ENCODE assay signal across 17 mouse cellular contexts in the genomic region with DNA sequence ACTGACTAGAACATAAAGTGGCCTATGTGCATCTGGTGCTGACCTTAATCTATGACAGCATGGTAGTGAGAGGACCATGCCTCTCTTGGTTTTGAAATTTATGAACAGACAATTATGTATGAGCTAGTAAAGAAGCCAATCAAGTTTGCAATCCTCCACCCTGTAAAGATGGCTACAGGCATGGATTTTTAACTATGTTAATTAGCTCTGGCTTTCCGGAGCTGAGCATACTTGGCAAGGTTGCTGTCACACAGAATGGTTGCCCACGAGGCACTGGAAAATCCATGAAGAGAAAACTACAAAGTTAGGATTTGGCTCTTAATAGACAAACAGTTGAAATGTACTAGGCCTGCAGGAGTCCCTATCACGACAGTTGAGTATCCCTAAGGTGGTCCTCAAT.
"Had no signal": no experiment of that assay in that cellular context is flagged by ENCODE, and none has a peak within 500 bp of the region (broad histone marks: within the 10 kb centered on the region; RNA-seq: fewer than 3 reads in every experiment).

No protein-coding gene starts in this region.

- DNase-seq: lung, adult 18-20 months; lung, embryonic 14.5 days; lung, postnatal 10 days; lung, postnatal 4 days; retina, postnatal 1 day; right cerebral cortex, adult 18-20 months; right cerebral cortex, postnatal 25 days; right cerebral cortex, postnatal 4 days; spleen, adult 18-20 months; thymus, adult 18-20 months; thymus, postnatal 14 days; thymus, postnatal 36 days had no signal

- H3K9me3 ChIP-seq: midbrain, embryonic 13.5 days; neural tube, embryonic 13.5 days; neural tube, embryonic 15.5 days had no signal

- H3K36me3 ChIP-seq: midbrain, embryonic 13.5 days; neural tube, embryonic 13.5 days had no signal

- H3K4me3 ChIP-seq: midbrain, embryonic 13.5 days; myocyte; neural tube, embryonic 13.5 days; neural tube, embryonic 15.5 days had no signal

- ATAC-seq: midbrain, embryonic 13.5 days had no signal

- H3K4me2 ChIP-seq: lung, embryonic 14.5 days; midbrain, embryonic 11.5 days; midbrain, embryonic 13.5 days; neural tube, embryonic 13.5 days; neural tube, embryonic 15.5 days had no signal

- H3K4me1 ChIP-seq: midbrain, embryonic 13.5 days; neural tube, embryonic 15.5 days had no signal

- H3K9ac ChIP-seq: lung, embryonic 14.5 days; midbrain, embryonic 13.5 days; neural tube, embryonic 13.5 days; neural tube, embryonic 15.5 days had no signal

- H3K27me3 ChIP-seq: midbrain, embryonic 13.5 days; neural tube, embryonic 13.5 days; neural tube, embryonic 15.5 days had no signal

- H3K27ac ChIP-seq: midbrain, embryonic 13.5 days; neural tube, embryonic 13.5 days; neural tube, embryonic 15.5 days had no signal
